Mouse (Mus musculus) left cerebral cortex, postnatal 36 days (tissue): ENCODE measurements around the gene Tmed8. TPM values are rescaled to one million over a fixed set of nuclear protein-coding genes. Genes with fewer than 3 reads are reported as not detected.

Source experiments
- DNase-seq, 2 experiments: peaks; one replicate each; pipeline ENCODE4 v3.0.0; 2021 to 2022; ENCODE audit warnings: low spot score in 2 of 2, mixed read lengths in 1 of 2
- intact Hi-C: fragments of 180-260 bp; cut with DNase I; formaldehyde crosslinking; loops from one replicate; pipeline ENCODE4 v1.15.1; 2025
- total RNA-seq, 2 experiments: library from RNA; stranded (reverse); gene quantifications; 2 replicates each; pipeline ENCODE4 v1.2.3; 2021

Gene Tmed8
- total RNA-seq, 2 experiments from 2014 or later: 28.0 to 29.1 TPM

DNA sequence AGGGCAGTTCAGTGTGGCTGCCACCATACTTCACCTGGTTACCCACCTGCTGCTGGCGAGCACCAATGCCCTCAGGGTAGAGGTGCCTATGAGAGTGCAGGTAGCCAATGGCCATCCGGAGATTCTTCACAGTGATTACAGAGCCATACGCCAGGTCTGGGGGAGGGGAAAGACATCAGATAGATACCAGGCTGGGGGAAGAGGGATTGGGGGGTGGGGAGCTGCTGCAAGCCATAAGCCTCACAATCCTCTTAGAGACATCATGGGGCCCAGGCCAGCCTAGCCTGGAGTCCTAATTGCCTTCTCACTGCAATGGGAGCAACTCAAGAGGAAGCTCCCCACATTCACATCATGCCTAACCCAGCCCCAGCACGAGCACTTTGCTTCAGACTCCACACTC, 73.0 kb downstream of the Tmed8 start:
- no peak for DNase-seq
- intact Hi-C loops: loop anchor here (5.0 kb wide), 1 partner anchor 115 kb away; no protein-coding TSS in a partner anchor

DNA sequence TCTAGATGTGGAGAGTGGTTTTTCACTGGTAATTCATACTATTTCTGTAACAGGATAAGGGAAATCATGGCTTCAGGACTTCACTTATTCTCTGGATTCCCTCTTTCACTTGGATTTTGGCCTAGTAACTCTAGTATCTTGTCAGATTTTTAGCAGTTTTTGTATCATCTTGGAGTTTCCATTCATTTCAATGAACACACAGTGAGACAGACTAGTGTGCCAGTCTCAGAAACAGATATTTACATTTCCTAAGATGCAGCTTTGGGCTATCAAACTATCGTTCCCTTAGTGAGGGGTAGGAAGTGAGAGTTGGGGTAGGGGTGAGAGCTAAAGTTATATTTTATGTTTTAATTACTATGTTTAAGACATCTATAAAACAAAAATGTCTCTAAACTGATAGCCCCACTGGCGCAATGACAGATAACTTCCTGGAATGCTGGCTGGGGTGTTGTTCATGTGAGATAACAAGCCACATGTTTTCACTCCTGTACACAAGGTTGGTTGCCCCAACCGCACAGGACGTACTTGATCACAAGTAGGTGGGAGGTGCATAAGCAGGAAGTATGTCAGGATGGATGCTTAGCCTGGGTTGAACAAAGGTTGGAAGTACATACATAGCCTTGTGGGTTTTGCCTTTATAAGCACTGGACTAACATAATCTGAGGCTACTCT, 78.2 kb downstream of the Tmed8 start:
- intact Hi-C loops: no loop called here
- no peak for DNase-seq

Other genes starting within 250 kb of the Tmed8 start
- gene Zdhhc22, start 210.0 kb downstream of the Tmed8 start, total RNA-seq: 10 to 100 TPM; 51.6 to 58.0 TPM
- 10 to 100 TPM; 37.7 to 40.2 TPM for gene Tmem63c, start 179.1 kb downstream of the Tmed8 start, total RNA-seq
- 1 to 10 TPM; 6.6 to 7.7 TPM for gene Ngb, start 97.9 kb downstream of the Tmed8 start, total RNA-seq
- 10 to 100 TPM; 47.8 to 49.5 TPM for gene Gstz1, start 53.3 kb downstream of the Tmed8 start, total RNA-seq
- 10 to 100 TPM; 16.2 to 18.8 TPM for gene Pomt2, start 52.5 kb downstream of the Tmed8 start, total RNA-seq
- gene Samd15, start 731 bp downstream of the Tmed8 start, total RNA-seq: 1 to 10 TPM; 4.1 to 4.8 TPM
- 1 to 10 TPM in 1 of 2 experiments, under 1 TPM in 1; 0.84 to 1.8 TPM for gene Noxred1, start 38.3 kb upstream of the Tmed8 start, total RNA-seq
- gene Vipas39, start 65.8 kb upstream of the Tmed8 start, total RNA-seq: 10 to 100 TPM; 52.1 to 58.6 TPM
- 100 to 1,000 TPM; 173 to 174 TPM for gene Ahsa1, start 66.0 kb upstream of the Tmed8 start, total RNA-seq
- under 1 TPM in 1 of 2 experiments, not detected in 1; 0.32 TPM for gene Ism2, start 99.3 kb upstream of the Tmed8 start, total RNA-seq
- gene Sptlc2, start 187.9 kb upstream of the Tmed8 start, total RNA-seq: 10 to 100 TPM; 33.7 to 34.1 TPM
- 10 to 100 TPM; 92.2 to 97.3 TPM for gene Slirp, start 243.4 kb upstream of the Tmed8 start, total RNA-seq
- gene Alkbh1, start 243.6 kb upstream of the Tmed8 start, total RNA-seq: 10 to 100 TPM; 14.6 to 19.0 TPM